Mouse (Mus musculus) 3134 (cell line): ENCODE measurements around the gene Pomgnt1.

Source experiments
- DNase-seq: peaks from one replicate; pipeline ENCODE4 v3.0.0-alpha.2; 2011; ENCODE audit warnings: low spot score; ENCODE audit not compliant: insufficient read length; ENCODE audit errors: extremely low read depth

Gene Pomgnt1

GRCm38 (mm10) chr4:116123602-116124519, at the start of gene Pomgnt1, which contains the start of gene Rad54l:
TSS of gene Pomgnt1 (plus strand) at chr4:116123840.
TSS of gene Rad54l (minus strand) at chr4:116123690.
- DNase-seq: peak; percentile 86

- no peak for DNase-seq
These were observed 49.4 kb upstream of the Pomgnt1 start for GRCm38 (mm10) chr4:116074145-116074675.

- DNase-seq: peak; percentile 90
These were observed 48.6 kb upstream of the Pomgnt1 start, which contains the start of the genes Uqcrh and Lrrc41 for GRCm38 (mm10) chr4:116074861-116075620. TSS of gene Uqcrh (minus strand) at chr4:116075071. TSS of gene Lrrc41 (plus strand) at chr4:116075269.

GRCm38 (mm10) chr4:116075631-116076368, 47.8 kb upstream of the Pomgnt1 start:
- DNase-seq: peak; percentile 73

- peak; percentile 77 for DNase-seq
These were observed 47.0 kb upstream of the Pomgnt1 start for GRCm38 (mm10) chr4:116076369-116077231.

GRCm38 (mm10) chr4:116077240-116078095, 46.2 kb upstream of the Pomgnt1 start:
- no peak for DNase-seq

GRCm38 (mm10) chr4:116088510-116089249, 35.0 kb upstream of the Pomgnt1 start:
- no peak for DNase-seq

- DNase-seq: peak; percentile 49
These were observed 27.3 kb upstream of the Pomgnt1 start for GRCm38 (mm10) chr4:116096291-116096690.

- no peak for DNase-seq
These were observed 26.4 kb upstream of the Pomgnt1 start for GRCm38 (mm10) chr4:116097211-116097610.

GRCm38 (mm10) chr4:116100959-116101358, 22.7 kb upstream of the Pomgnt1 start:
- DNase-seq: no peak

- DNase-seq: no peak
These were observed 18.4 kb upstream of the Pomgnt1 start for GRCm38 (mm10) chr4:116105278-116105677.

- DNase-seq: no peak
These were observed 12.9 kb upstream of the Pomgnt1 start for GRCm38 (mm10) chr4:116110695-116111094.

- no peak for DNase-seq
These were observed 12.2 kb upstream of the Pomgnt1 start for GRCm38 (mm10) chr4:116111486-116111885.

- DNase-seq: peak; percentile 30
These were observed 878 bp upstream of the Pomgnt1 start for GRCm38 (mm10) chr4:116122762-116123161.

- DNase-seq: no peak
These were observed 2.3 kb downstream of the Pomgnt1 start for GRCm38 (mm10) chr4:116125803-116126386.

GRCm38 (mm10) chr4:116127956-116128355, 4.3 kb downstream of the Pomgnt1 start:
- DNase-seq: no peak

- DNase-seq: no peak
These were observed 9.5 kb downstream of the Pomgnt1 start for GRCm38 (mm10) chr4:116133126-116133525.
